Comparison of ENCODE assay signal across 14 mouse cellular contexts in genomic region chr7:45038411-45038810, GRCm38 (mm10). TPM values are rescaled to one million over a fixed set of nuclear protein-coding genes. Genes with fewer than 3 reads are reported as not detected.
A peak's percentile ranks its signal among the peaks of the same experiment; 100 is the strongest.
DNase-seq lines count a peak whose midpoint lies in the region; ATAC-seq and TF ChIP-seq lines count a peak whose summit lies in the region.
"Had no signal": no experiment of that assay in that cellular context is flagged by ENCODE, and none has a peak within 500 bp of the region (broad histone marks: within the 10 kb centered on the region; RNA-seq: fewer than 3 reads in every experiment).

No protein-coding gene starts in this region.

- H3K36me3 ChIP-seq in intestine, embryonic 16.5 days (ENCODE audit: control insufficient read depth, insufficient read depth, low read length) = peaks cover 53% of the 10 kb centered on the region
- peaks cover 73% of the 10 kb centered on the region for H3K36me3 ChIP-seq in intestine, embryonic 15.5 days
- peaks cover 66% of the 10 kb centered on the region for H3K36me3 ChIP-seq in intestine, postnatal 0 days (ENCODE audit: control insufficient read depth, insufficient read depth)
- H3K36me3 ChIP-seq in stomach, postnatal 0 days (ENCODE audit: control insufficient read depth, insufficient read depth, low read length) = peaks cover 55% of the 10 kb centered on the region
- H3K36me3 ChIP-seq in midbrain, embryonic 16.5 days (ENCODE audit: control insufficient read depth, insufficient read depth, low read length) = peaks cover 81% of the 10 kb centered on the region

- 91% methylated on average over 9 of the region's 9 CpGs for WGBS in intestine, embryonic 16.5 days
- WGBS in intestine, embryonic 15.5 days = 89% methylated on average over 9 of the region's 9 CpGs
- WGBS in intestine, postnatal 0 days = 77% methylated on average over 9 of the region's 9 CpGs
- WGBS in stomach, postnatal 0 days = 78% methylated on average over 9 of the region's 9 CpGs
- 95% methylated on average over 9 of the region's 9 CpGs for WGBS in midbrain, embryonic 16.5 days

- no peak overlapping the region for H3K4me3 ChIP-seq in intestine, embryonic 16.5 days (ENCODE audit: low read length)
- H3K4me3 ChIP-seq in intestine, embryonic 15.5 days (replicated peaks) = no peak overlapping the region
- H3K4me3 ChIP-seq in intestine, postnatal 0 days (ENCODE audit: low read depth, low read length) = no peak overlapping the region
- H3K4me3 ChIP-seq in stomach, postnatal 0 days (ENCODE audit: low read depth, low read length) = no peak overlapping the region
- H3K4me3 ChIP-seq in midbrain, embryonic 16.5 days (ENCODE audit: low read depth, low read length) = no peak overlapping the region
- H3K4me3 ChIP-seq: embryonic facial prominence, embryonic 13.5 days; embryonic facial prominence, embryonic 15.5 days; erythroblast, embryonic 14.5 days; forebrain, embryonic 10.5 days; forebrain, embryonic 12.5 days had no signal

- no peak for TF ChIP-seq CTCF in intestine, postnatal 0 days (IDR thresholded peaks at IDR 0.05; ENCODE audit: low read depth)
- TF ChIP-seq CTCF in stomach, postnatal 0 days (IDR thresholded peaks at IDR 0.05; ENCODE audit: low read depth) = no peak

- TF ChIP-seq EP300 in stomach, postnatal 0 days (optimal IDR thresholded peaks at IDR 0.05) = no peak

- H3K9ac ChIP-seq in intestine, embryonic 16.5 days (ENCODE audit: low read depth, low read length) = no peak overlapping the region
- no peak overlapping the region for H3K9ac ChIP-seq in intestine, embryonic 15.5 days
- H3K9ac ChIP-seq in intestine, postnatal 0 days (ENCODE audit: low read depth, low read length) = no peak overlapping the region
- no peak overlapping the region for H3K9ac ChIP-seq in stomach, postnatal 0 days (ENCODE audit: low read length)
- no peak overlapping the region for H3K9ac ChIP-seq in midbrain, embryonic 16.5 days (ENCODE audit: low read depth, low read length)
- H3K9ac ChIP-seq: embryonic facial prominence, embryonic 13.5 days; embryonic facial prominence, embryonic 15.5 days; forebrain, embryonic 12.5 days had no signal

- H3K27ac ChIP-seq in intestine, embryonic 16.5 days (ENCODE audit: low read length) = no peak overlapping the region
- no peak overlapping the region for H3K27ac ChIP-seq in intestine, embryonic 15.5 days
- no peak overlapping the region for H3K27ac ChIP-seq in intestine, postnatal 0 days (ENCODE audit: low read depth, low read length)
- H3K27ac ChIP-seq in stomach, postnatal 0 days (replicated peaks) = peak overlapping the region; percentile 46
- no peak overlapping the region for H3K27ac ChIP-seq in midbrain, embryonic 16.5 days (ENCODE audit: low read length)
- H3K27ac ChIP-seq: embryonic facial prominence, embryonic 13.5 days; embryonic facial prominence, embryonic 15.5 days; forebrain, embryonic 10.5 days; forebrain, embryonic 12.5 days had no signal

- 0 out of 2 replicates have a peak, but pooled peaks have one; percentile 27 for ATAC-seq in intestine, embryonic 16.5 days
- ATAC-seq in intestine, embryonic 15.5 days = no peak
- ATAC-seq in intestine, postnatal 0 days = peak; percentile 12; the same call in 1 of the 2 replicates
- no peak; the same call in 1 of the 2 replicates for ATAC-seq in stomach, postnatal 0 days (ENCODE audit: low FRiP score, low TSS enrichment)
- ATAC-seq in midbrain, embryonic 16.5 days = no peak
- ATAC-seq: forebrain, embryonic 14.5 days had no signal

- no peaks in the 10 kb centered on the region for H3K9me3 ChIP-seq in intestine, embryonic 16.5 days (ENCODE audit: control insufficient read depth, low read length)
- H3K9me3 ChIP-seq in intestine, embryonic 15.5 days = no peaks in the 10 kb centered on the region
- no peaks in the 10 kb centered on the region for H3K9me3 ChIP-seq in intestine, postnatal 0 days (ENCODE audit: control insufficient read depth)
- no peaks in the 10 kb centered on the region for H3K9me3 ChIP-seq in stomach, postnatal 0 days (ENCODE audit: control insufficient read depth, low read length)
- no peaks in the 10 kb centered on the region for H3K9me3 ChIP-seq in midbrain, embryonic 16.5 days (replicated peaks; ENCODE audit: control insufficient read depth, low read length, poor library complexity, severe bottlenecking)
- H3K9me3 ChIP-seq: embryonic facial prominence, embryonic 13.5 days; embryonic facial prominence, embryonic 15.5 days; forebrain, embryonic 10.5 days; forebrain, embryonic 12.5 days had no signal

- H3K4me2 ChIP-seq in intestine, embryonic 16.5 days (ENCODE audit: low read depth, low read length) = no peak overlapping the region
- H3K4me2 ChIP-seq in intestine, embryonic 15.5 days (replicated peaks) = no peak overlapping the region
- no peak overlapping the region for H3K4me2 ChIP-seq in intestine, postnatal 0 days (replicated peaks; ENCODE audit: low read depth)
- no peak overlapping the region for H3K4me2 ChIP-seq in stomach, postnatal 0 days (replicated peaks; ENCODE audit: low read depth)
- H3K4me2 ChIP-seq in midbrain, embryonic 16.5 days (ENCODE audit: low read length) = no peak overlapping the region
- H3K4me2 ChIP-seq: embryonic facial prominence, embryonic 13.5 days; embryonic facial prominence, embryonic 15.5 days; forebrain, embryonic 12.5 days had no signal

- H3K4me1 ChIP-seq in intestine, embryonic 16.5 days (ENCODE audit: control insufficient read depth, insufficient read depth, low read length) = no peaks in the 10 kb centered on the region
- no peaks in the 10 kb centered on the region for H3K4me1 ChIP-seq in intestine, embryonic 15.5 days (replicated peaks)
- H3K4me1 ChIP-seq in intestine, postnatal 0 days (replicated peaks; ENCODE audit: control insufficient read depth, insufficient read depth, low read length) = no peaks in the 10 kb centered on the region
- H3K4me1 ChIP-seq in stomach, postnatal 0 days (replicated peaks; ENCODE audit: control insufficient read depth, insufficient read depth) = no peaks in the 10 kb centered on the region
- H3K4me1 ChIP-seq in midbrain, embryonic 16.5 days (ENCODE audit: control insufficient read depth, insufficient read depth, low read length) = no peaks in the 10 kb centered on the region
- H3K4me1 ChIP-seq: embryonic facial prominence, embryonic 13.5 days; embryonic facial prominence, embryonic 15.5 days; forebrain, embryonic 10.5 days; forebrain, embryonic 12.5 days had no signal

- peak; percentile 18 for DNase-seq in stomach, postnatal 0 days (ENCODE audit: low spot score)
- DNase-seq: cerebellum, adult 11 months; cerebellum, adult 8-10 months; cerebellum, adult 9-11 months had no signal

- no peaks in the 10 kb centered on the region for H3K27me3 ChIP-seq in intestine, embryonic 16.5 days (replicated peaks; ENCODE audit: control insufficient read depth, insufficient read depth, low read length)
- H3K27me3 ChIP-seq in intestine, embryonic 15.5 days (replicated peaks) = no peaks in the 10 kb centered on the region
- H3K27me3 ChIP-seq in intestine, postnatal 0 days (replicated peaks; ENCODE audit: control insufficient read depth, insufficient read depth, low read length) = no peaks in the 10 kb centered on the region
- no peaks in the 10 kb centered on the region for H3K27me3 ChIP-seq in stomach, postnatal 0 days (ENCODE audit: control insufficient read depth, insufficient read depth, low read length)
- H3K27me3 ChIP-seq in midbrain, embryonic 16.5 days (ENCODE audit: control insufficient read depth, insufficient read depth, low read depth, low read length) = no peaks in the 10 kb centered on the region
- H3K27me3 ChIP-seq: embryonic facial prominence, embryonic 13.5 days; embryonic facial prominence, embryonic 15.5 days; forebrain, embryonic 12.5 days had no signal

RNA-seq across cellular contexts. Expression of gene Prr12, which starts 14.3 kb away (rescaled TPM):
- polyA plus RNA-seq in intestine, embryonic 16.5 days (2015; fragmentation: Nextera tagmentation; extraction: Ambion mirVana) = 6.3 and 6.4 TPM in 2 replicates
- polyA plus RNA-seq in intestine, embryonic 15.5 days (2015; fragmentation: Nextera tagmentation; extraction: Ambion mirVana) = 7.1 and 8.7 TPM in 2 replicates
- 2.4 and 2.6 TPM in 2 replicates for polyA plus RNA-seq in intestine, postnatal 0 days (2015; fragmentation: Nextera tagmentation; extraction: Ambion mirVana)
- polyA plus RNA-seq in stomach, postnatal 0 days (2015; fragmentation: Nextera tagmentation; extraction: Ambion mirVana) = 3.4 and 3.8 TPM in 2 replicates
- polyA plus RNA-seq in midbrain, embryonic 16.5 days (2015; fragmentation: Nextera tagmentation; extraction: Ambion mirVana) = 13.6 and 13.9 TPM in 2 replicates

RNA-seq across cellular contexts. Expression of gene Rras, which starts 20.6 kb away (rescaled TPM):
- polyA plus RNA-seq in intestine, embryonic 16.5 days (2015; fragmentation: Nextera tagmentation; extraction: Ambion mirVana) = 61.4 and 62.6 TPM in 2 replicates
- 57.6 and 61.0 TPM in 2 replicates for polyA plus RNA-seq in intestine, embryonic 15.5 days (2015; fragmentation: Nextera tagmentation; extraction: Ambion mirVana)
- 94.6 and 100 TPM in 2 replicates for polyA plus RNA-seq in intestine, postnatal 0 days (2015; fragmentation: Nextera tagmentation; extraction: Ambion mirVana)
- 81.5 and 87.2 TPM in 2 replicates for polyA plus RNA-seq in stomach, postnatal 0 days (2015; fragmentation: Nextera tagmentation; extraction: Ambion mirVana)
- polyA plus RNA-seq in midbrain, embryonic 16.5 days (2015; fragmentation: Nextera tagmentation; extraction: Ambion mirVana) = 12.2 and 12.4 TPM in 2 replicates

RNA-seq across cellular contexts. Expression of gene Scaf1, which starts 22.2 kb away (rescaled TPM):
- 20.1 and 23.2 TPM in 2 replicates for polyA plus RNA-seq in intestine, embryonic 16.5 days (2015; fragmentation: Nextera tagmentation; extraction: Ambion mirVana)
- 32.0 and 33.6 TPM in 2 replicates for polyA plus RNA-seq in intestine, embryonic 15.5 days (2015; fragmentation: Nextera tagmentation; extraction: Ambion mirVana)
- polyA plus RNA-seq in intestine, postnatal 0 days (2015; fragmentation: Nextera tagmentation; extraction: Ambion mirVana) = 21.7 and 22.6 TPM in 2 replicates
- polyA plus RNA-seq in stomach, postnatal 0 days (2015; fragmentation: Nextera tagmentation; extraction: Ambion mirVana) = 14.9 and 18.6 TPM in 2 replicates
- polyA plus RNA-seq in midbrain, embryonic 16.5 days (2015; fragmentation: Nextera tagmentation; extraction: Ambion mirVana) = 42.4 and 47.8 TPM in 2 replicates

RNA-seq across cellular contexts. Expression of gene Nosip, which starts 23.8 kb away (rescaled TPM):
- 54.0 and 56.0 TPM in 2 replicates for polyA plus RNA-seq in intestine, embryonic 16.5 days (2015; fragmentation: Nextera tagmentation; extraction: Ambion mirVana)
- 49.5 and 50.5 TPM in 2 replicates for polyA plus RNA-seq in intestine, embryonic 15.5 days (2015; fragmentation: Nextera tagmentation; extraction: Ambion mirVana)
- polyA plus RNA-seq in intestine, postnatal 0 days (2015; fragmentation: Nextera tagmentation; extraction: Ambion mirVana) = 38.9 and 40.5 TPM in 2 replicates
- 43.0 and 44.1 TPM in 2 replicates for polyA plus RNA-seq in stomach, postnatal 0 days (2015; fragmentation: Nextera tagmentation; extraction: Ambion mirVana)
- polyA plus RNA-seq in midbrain, embryonic 16.5 days (2015; fragmentation: Nextera tagmentation; extraction: Ambion mirVana) = 64.1 and 67.7 TPM in 2 replicates

RNA-seq across cellular contexts. Expression of gene Prrg2, which starts 24.1 kb away (rescaled TPM):
- polyA plus RNA-seq in intestine, embryonic 16.5 days (2015; fragmentation: Nextera tagmentation; extraction: Ambion mirVana) = 38.3 and 40.4 TPM in 2 replicates
- polyA plus RNA-seq in intestine, embryonic 15.5 days (2015; fragmentation: Nextera tagmentation; extraction: Ambion mirVana) = 29.2 and 29.5 TPM in 2 replicates
- polyA plus RNA-seq in intestine, postnatal 0 days (2015; fragmentation: Nextera tagmentation; extraction: Ambion mirVana) = 56.8 and 59.0 TPM in 2 replicates
- 33.6 and 37.4 TPM in 2 replicates for polyA plus RNA-seq in stomach, postnatal 0 days (2015; fragmentation: Nextera tagmentation; extraction: Ambion mirVana)
- 12.5 and 13.6 TPM in 2 replicates for polyA plus RNA-seq in midbrain, embryonic 16.5 days (2015; fragmentation: Nextera tagmentation; extraction: Ambion mirVana)

Comparison
In these comparisons a context has a peak if more than half of its experiments do, and no peak if none do; other contexts are left out.
1. ATAC-seq: peak in intestine, embryonic 16.5 days (single experiment) and intestine, postnatal 0 days (single experiment); none in intestine, embryonic 15.5 days (single experiment), stomach, postnatal 0 days (single experiment) and midbrain, embryonic 16.5 days (single experiment).